Mouse (Mus musculus) CH12.LX (cell line): Measurements from ENCODE around the gene Pmp22. TPM values are rescaled to one million over a fixed set of nuclear protein-coding genes. Genes with fewer than 3 reads are reported as not detected.

ENCODE experiments used
- DNase-seq: peaks from one replicate; pipeline ENCODE4 v3.0.0-alpha.2; 2013; ENCODE audit errors: extremely low read depth
- H3K27ac ChIP-seq: 2 replicates; pipeline ENCODE4 v1.5.1; 2012; ENCODE audit warnings: low read depth, mild to moderate bottlenecking, control low read depth, moderate library complexity; ENCODE audit not compliant: insufficient read depth
- H3K27me3 ChIP-seq: replicated peaks from 2 replicates; pipeline ENCODE3; 2012; ENCODE audit warnings: inconsistent platforms
- H3K36me3 ChIP-seq, 2 experiments: replicated peaks in 1 of 2; 2 replicates each; pipeline versions ENCODE3 to v1.6.1; 2012; ENCODE audit warnings: inconsistent platforms in 1 of 2, low read length in 1 of 2, mild to moderate bottlenecking in 1 of 2, mixed read lengths in 1 of 2, moderate library complexity in 1 of 2; ENCODE audit not compliant: control insufficient read depth in 1 of 2, insufficient read depth in 1 of 2
- H3K4me1 ChIP-seq, 2 experiments: 2 replicates each; pipeline ENCODE4 v1.6.1; 2012; ENCODE audit warnings: inconsistent platforms in 1 of 2, moderate library complexity in 1 of 2; ENCODE audit not compliant: insufficient read depth in 2 of 2, control insufficient read depth in 1 of 2
- H3K4me2 ChIP-seq: 2 replicates; pipeline ENCODE4 v1.6.1; 2012; ENCODE audit warnings: low read depth, mild to moderate bottlenecking, control low read depth; ENCODE audit not compliant: poor library complexity, insufficient read depth, severe bottlenecking
- H3K4me3 ChIP-seq, 3 experiments: fragments of 150-350 bp in 1 of 3; sonication (generic) in 1 of 3; replicated peaks in 1 of 3; 2 replicates each; pipeline versions ENCODE3 to v1.5.1; 2011 to 2012; ENCODE audit warnings: low read depth in 2 of 3, low read length in 2 of 3, mild to moderate bottlenecking in 2 of 3, moderate library complexity in 2 of 3, control low read depth in 1 of 3, improper control_type of control experiment in 1 of 3, inconsistent platforms in 1 of 3, mixed read lengths in 1 of 3; ENCODE audit not compliant: poor library complexity in 1 of 3
- H3K79me2 ChIP-seq: replicated peaks from 2 replicates; pipeline ENCODE4 v1.6.1; 2012; ENCODE audit warnings: mild to moderate bottlenecking, moderate library complexity; ENCODE audit not compliant: control insufficient read depth, poor library complexity, insufficient read depth, severe bottlenecking; ENCODE audit errors: extremely low read depth
- H3K9ac ChIP-seq: 2 replicates; pipeline ENCODE4 v1.6.1; 2012; ENCODE audit warnings: low read depth, mild to moderate bottlenecking, control low read depth, moderate library complexity; ENCODE audit not compliant: insufficient read depth
- H3K9me3 ChIP-seq: replicated peaks from 2 replicates; pipeline ENCODE3; 2012; ENCODE audit warnings: low read length, inconsistent platforms, mixed read lengths
- BHLHE40 ChIP-seq: IDR thresholded peaks from 2 replicates; pipeline ENCODE4 v1.6.1; 2011; ENCODE audit warnings: mild to moderate bottlenecking, low read depth, low read length, improper control_type of control experiment
- CTCF ChIP-seq, 2 experiments: IDR thresholded peaks in 1 of 2; conservative IDR thresholded peaks in 1 of 2; 2 replicates each; pipeline ENCODE4 v1.5.1; 2011 to 2012; ENCODE audit warnings: low read depth in 2 of 2, low read length in 2 of 2, improper control_type of control experiment in 1 of 2, inconsistent platforms in 1 of 2, mild to moderate bottlenecking in 1 of 2, moderate library complexity in 1 of 2
- E2F4 ChIP-seq: IDR thresholded peaks from 2 replicates; pipeline ENCODE4 v1.6.1; 2011; ENCODE audit warnings: low read depth, low read length, improper control_type of control experiment; ENCODE audit not compliant: insufficient replicate concordance
- ETS1 ChIP-seq: conservative IDR thresholded peaks from 2 replicates; pipeline ENCODE4 v1.6.1; 2012; ENCODE audit warnings: low read depth, mild to moderate bottlenecking, inconsistent platforms, low read length, improper control_type of control experiment, moderate library complexity
- MEF2A ChIP-seq: IDR thresholded peaks from 2 replicates; pipeline ENCODE4 v1.6.1; 2014; ENCODE audit warnings: low read depth, mild to moderate bottlenecking, inconsistent platforms, low read length, improper control_type of control experiment, borderline replicate concordance
- MYC ChIP-seq: IDR thresholded peaks from 2 replicates; pipeline ENCODE4 v1.6.1; 2011; ENCODE audit warnings: low read depth, mild to moderate bottlenecking, improper control_type of control experiment, low read length
- NRF1 ChIP-seq: IDR thresholded peaks from 2 replicates; pipeline ENCODE4 v1.6.1; 2014; ENCODE audit warnings: low read depth, mild to moderate bottlenecking, inconsistent platforms, low read length, improper control_type of control experiment, moderate library complexity
- PAX5 ChIP-seq: IDR thresholded peaks from 2 replicates; pipeline ENCODE4 v1.6.1; 2012; ENCODE audit warnings: low read length, inconsistent platforms, mixed read lengths
- RAD21 ChIP-seq: IDR thresholded peaks from 2 replicates; pipeline ENCODE4 v1.6.1; 2011; ENCODE audit warnings: low read depth, mild to moderate bottlenecking, low read length, improper control_type of control experiment, moderate library complexity
- RCOR1 ChIP-seq: conservative IDR thresholded peaks from 2 replicates; pipeline ENCODE4 v1.6.1; 2012; ENCODE audit warnings: low read depth, mild to moderate bottlenecking, inconsistent platforms, low read length, improper control_type of control experiment
- SMC3 ChIP-seq: IDR thresholded peaks from 2 replicates; pipeline ENCODE4 v1.6.1; 2011; ENCODE audit warnings: low read depth, low read length, improper control_type of control experiment
- USF1 ChIP-seq: IDR thresholded peaks from 2 replicates; pipeline ENCODE4 v1.6.1; 2014; ENCODE audit warnings: low read depth, mild to moderate bottlenecking, inconsistent platforms, low read length, improper control_type of control experiment
- ZC3H11A ChIP-seq: IDR thresholded peaks from 2 replicates; pipeline ENCODE4 v1.6.1; 2012; ENCODE audit warnings: low read depth, mild to moderate bottlenecking, inconsistent platforms, low read length, improper control_type of control experiment
- ZKSCAN1 ChIP-seq: IDR thresholded peaks from 2 replicates; pipeline ENCODE4 v1.6.1; 2012; ENCODE audit warnings: low read depth, inconsistent platforms, low read length, improper control_type of control experiment, borderline replicate concordance
- dilution Hi-C: fragments of 300-500 bp; cut with MboI; formaldehyde crosslinking; loops from 2 replicates; pipeline ENCODE4 v1.14.3; 2020; ENCODE audit warnings: low sequenced_read_pairs; ENCODE audit not compliant: extremely low pct_unique_long_range_greater_than_20kb, extremely low pct_ligation_motif_present
- in situ Hi-C: fragments of 300-500 bp; cut with MboI; formaldehyde crosslinking; loops from 3 replicates; pipeline ENCODE4 v1.14.3; 2019; ENCODE audit warnings: low sequenced_read_pairs, low pct_ligation_motif_present, low pct_unique_long_range_greater_than_20kb, mixed read lengths
- polyA plus RNA-seq: library from polyadenylated mRNA; unstranded; fragments of >175 nt; gene quantifications from 2 replicates; pipeline ENCODE4 v1.2.1, GENCODE M21; 2012; ENCODE audit warnings: low read depth; ENCODE audit not compliant: insufficient read length
- total RNA-seq, 2 experiments: library from RNA; depleted of rRNA; stranded (reverse); fragments of 300-350 nt in 1 of 2; fragments of >200 nt in 1 of 2; gene quantifications; 2 replicates each; pipeline ENCODE4 v1.2.3; 2012 to 2014

The Pmp22 gene
- total and polyA plus RNA-seq, 3 experiments: not detected

DNA sequence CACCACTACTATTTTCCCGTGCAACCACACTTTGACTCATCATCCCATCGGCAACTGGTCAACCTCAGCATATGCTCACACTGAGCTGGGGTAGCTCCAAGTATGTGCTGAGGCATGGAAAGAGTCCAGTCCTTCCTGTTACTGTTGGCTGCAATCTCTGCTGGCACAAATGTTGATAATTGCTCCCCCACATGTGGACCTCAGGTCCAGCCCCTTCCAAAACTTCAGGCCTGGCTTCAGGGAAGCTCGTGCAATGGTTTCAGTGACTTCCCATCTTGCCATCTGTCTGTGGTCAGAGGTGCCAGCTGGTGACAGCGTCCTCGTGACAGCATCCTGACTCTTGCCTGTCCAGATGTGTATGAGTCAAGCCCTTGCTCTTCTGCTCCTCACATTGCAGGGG, 44.8 kb downstream of the Pmp22 start:
- no peak overlapping the region for H3K27ac ChIP-seq
- in situ Hi-C loops: no loop called here

DNA sequence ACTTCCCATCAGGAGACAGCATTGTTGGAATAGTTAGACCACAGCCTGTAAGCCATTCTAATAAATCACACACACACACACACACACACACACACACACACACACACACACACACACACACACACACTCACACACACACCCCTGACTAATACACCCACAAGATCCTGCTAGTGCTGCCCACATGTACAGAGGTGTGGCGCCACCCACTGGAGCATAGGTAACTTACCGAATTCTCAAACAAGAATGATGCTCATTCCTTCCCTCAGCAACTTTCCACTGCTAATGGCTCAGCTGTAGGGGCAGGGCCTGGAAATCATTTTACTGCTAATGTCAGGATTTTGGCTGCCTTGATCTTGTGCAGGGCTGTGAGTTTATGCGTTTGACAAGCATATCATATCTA, 46.5 kb downstream of the Pmp22 start:
- Histone ChIP-seq H3K9me3 (no peaks in the 10 kb centered on the region), H3K4me3 (no peak overlapping the region), H3K36me3 (no peaks in the 10 kb centered on the region), H3K4me1 (peaks cover 6 to 9% of the 10 kb centered on the region in 2 experiments), H3K9ac (no peak overlapping the region), H3K4me2 (no peak overlapping the region), H3K27ac (no peak overlapping the region), H3K79me2 (no peaks in the 10 kb centered on the region), H3K27me3 (no peaks in the 10 kb centered on the region)
- TF ChIP-seq RAD21 (peak; percentile 55), E2F4 (no peak), CTCF (conservative IDR thresholded peaks at IDR 0.05 in 1 of 2, IDR thresholded peaks at IDR 0.05 in 1 of 2; ENCODE audit: low read depth in 2 of 2, low read length in 2 of 2) (peak in 1 of 2 experiments; percentile 65; a peak in 2 of 4 replicates), SMC3 (peak; percentile 36; the same call in 1 of the 2 replicates)
- in situ Hi-C loops (no loop called here), dilution Hi-C loops (no loop called here)
- DNase-seq: peak; percentile 50

More for the DNA sequence above, 44.8 kb downstream of the Pmp22 start:
- Histone ChIP-seq H3K4me1 (peaks cover 6 to 9% of the 10 kb centered on the region in 2 experiments), H3K9me3 (no peaks in the 10 kb centered on the region), H3K4me3 (no peak overlapping the region), H3K79me2 (no peaks in the 10 kb centered on the region), H3K9ac (no peak overlapping the region), H3K27me3 (no peaks in the 10 kb centered on the region), H3K36me3 (no peaks in the 10 kb centered on the region), H3K4me2 (no peak overlapping the region)
- dilution Hi-C loops: no loop called here
- DNase-seq: no peak
- TF ChIP-seq BHLHE40: peak; percentile 52
- TF ChIP-seq CTCF (conservative IDR thresholded peaks at IDR 0.05 in 1 of 2, IDR thresholded peaks at IDR 0.05 in 1 of 2; ENCODE audit: low read depth in 2 of 2, low read length in 2 of 2): no peak
- 0 out of 2 replicates have a peak, but pooled peaks have one; percentile 9 for TF ChIP-seq ETS1

DNA sequence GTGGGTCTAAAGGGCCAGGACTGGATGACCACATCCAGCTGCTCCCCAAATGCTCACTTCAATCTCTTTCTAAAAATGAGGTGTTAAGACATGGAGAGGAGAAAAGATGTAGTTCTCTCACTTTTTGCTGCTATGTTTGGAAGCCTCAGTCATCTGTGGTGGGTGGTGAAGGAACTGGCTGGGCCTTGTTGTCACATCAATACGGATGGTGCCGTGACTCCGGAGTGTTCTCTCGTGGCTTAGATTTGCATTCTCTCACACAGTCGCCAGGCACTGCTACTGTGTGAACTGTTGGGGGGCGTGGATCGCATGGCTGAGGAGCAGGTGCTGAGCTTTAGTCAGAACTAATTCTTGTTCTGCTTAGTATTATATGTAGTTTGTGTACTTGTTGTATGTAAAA, 47.6 kb downstream of the Pmp22 start:
- Histone ChIP-seq H3K9ac (no peak overlapping the region), H3K4me3 (no peak overlapping the region), H3K27me3 (no peaks in the 10 kb centered on the region), H3K79me2 (no peaks in the 10 kb centered on the region), H3K36me3 (no peaks in the 10 kb centered on the region), H3K4me2 (no peak overlapping the region), H3K9me3 (no peaks in the 10 kb centered on the region), H3K27ac (no peak overlapping the region), H3K4me1 (peaks cover 6 to 9% of the 10 kb centered on the region in 2 experiments)
- DNase-seq: no peak
- no peak for TF ChIP-seq ZKSCAN1
- TF ChIP-seq ZC3H11A: no peak
- no peak for TF ChIP-seq PAX5
- TF ChIP-seq MYC: no peak
- no peak for TF ChIP-seq MEF2A
- no peak for TF ChIP-seq NRF1
- no peak for TF ChIP-seq RCOR1
- no peak for TF ChIP-seq USF1
- in situ Hi-C loops (no loop called here), dilution Hi-C loops (no loop called here)
